Mouse (Mus musculus): ENCODE measurements around the gene Syt1.

GRCm38 (mm10) chr10:108596162-108596927 is 414.4 kb downstream of the Syt1 start:
- TF ChIP-seq GATA1 (IDR thresholded peaks at IDR 0.05; ENCODE audit: low read length) (no peak), TAL1 (IDR thresholded peaks at IDR 0.05; ENCODE audit: low read length) (peak; percentile 8; the same call in 1 of the 3 replicates)

Data from erythroblast, embryonic 14.5 days (primary cell).